Mouse (Mus musculus) spleen, postnatal 14 days (tissue): ENCODE results near the gene Nop16.

Experiments
- DNase-seq, 2 experiments: peaks; one replicate each; pipeline ENCODE4 v3.0.0; 2021 to 2022; ENCODE audit warnings: low spot score in 2 of 2

The Nop16 gene

GRCm38 (mm10) chr13:54596107-54596690 is 6.3 kb upstream of the Nop16 start:
- DNase-seq = no peak

GRCm38 (mm10) chr13:54593617-54594016 is 3.7 kb upstream of the Nop16 start:
- no peak for DNase-seq

- no peak for DNase-seq
These were observed 2.0 kb upstream of the Nop16 start for GRCm38 (mm10) chr13:54591776-54592356.

- no peak for DNase-seq
These were observed 385 bp downstream of the Nop16 start for GRCm38 (mm10) chr13:54589414-54589995.

- no peak for DNase-seq
These were observed 4.1 kb downstream of the Nop16 start for GRCm38 (mm10) chr13:54585831-54586230.

- DNase-seq = no peak
These were observed 7.0 kb downstream of the Nop16 start for GRCm38 (mm10) chr13:54582860-54583259.

GRCm38 (mm10) chr13:54582126-54582525 is 7.8 kb downstream of the Nop16 start:
- no peak for DNase-seq

DNA sequence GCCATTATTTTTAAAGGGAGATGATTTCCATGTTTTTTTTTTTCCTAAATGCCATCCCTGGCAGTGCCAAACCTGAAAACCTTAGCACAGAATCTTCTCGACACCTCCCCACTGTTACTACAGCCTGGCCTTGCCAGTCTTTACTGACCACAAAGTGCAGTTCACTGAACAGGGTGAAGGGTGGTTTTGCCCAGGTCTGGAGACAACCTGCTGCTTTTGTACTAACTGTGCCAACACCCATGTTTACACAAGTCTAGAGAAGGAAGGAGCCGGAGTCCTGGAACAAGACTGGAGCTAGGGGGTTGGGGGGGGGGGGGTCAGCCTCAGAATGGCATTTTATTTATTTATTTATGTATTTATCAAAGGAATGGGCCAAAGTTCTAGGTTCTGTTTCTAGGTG is 8.5 kb downstream of the Nop16 start:
- no peak for DNase-seq

GRCm38 (mm10) chr13:54577652-54578507 is 12.0 kb downstream of the Nop16 start:
- DNase-seq = peak in 1 of 2 experiments; percentile 43

GRCm38 (mm10) chr13:54575489-54575888 is 14.4 kb downstream of the Nop16 start:
- no peak for DNase-seq

DNA sequence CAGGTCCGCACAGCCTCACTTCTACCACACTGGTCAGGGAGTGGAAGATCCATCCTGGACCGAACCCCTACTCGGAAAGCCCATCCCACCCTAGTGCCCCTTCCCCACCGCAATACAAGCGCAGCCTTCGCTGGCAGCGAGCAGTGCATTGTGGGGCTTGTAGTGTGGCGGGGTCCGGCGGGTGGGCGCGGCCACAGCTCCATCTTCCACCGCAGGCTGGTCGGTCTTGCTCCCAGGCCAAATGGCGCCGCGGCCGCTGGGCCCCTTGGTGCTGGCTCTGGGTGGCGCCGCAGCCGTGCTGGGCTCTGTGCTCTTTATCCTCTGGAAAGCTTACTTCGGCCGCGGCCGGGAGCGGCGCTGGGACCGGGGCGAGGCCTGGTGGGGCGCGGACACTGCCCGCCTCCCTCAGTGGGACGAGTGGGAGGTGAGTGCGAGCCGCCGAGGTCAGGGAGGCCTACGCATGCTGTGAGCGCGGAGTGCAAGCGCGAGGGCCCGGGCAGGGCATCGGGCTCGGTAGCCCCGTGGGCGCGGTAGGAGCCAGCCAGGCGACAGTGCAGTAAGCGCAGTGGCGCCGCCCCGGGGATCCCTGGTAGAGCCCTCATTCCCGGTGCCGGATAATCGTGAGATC is 14.9 kb downstream of the Nop16 start, which contains the start of gene Arl10:
Arl10 (plus strand) TSS at position 162 of the 628 bp plus-strand sequence.
- peak; percentile 20 to 50 for DNase-seq

GRCm38 (mm10) chr13:54572621-54573020 is 17.3 kb downstream of the Nop16 start:
- DNase-seq = no peak

DNA sequence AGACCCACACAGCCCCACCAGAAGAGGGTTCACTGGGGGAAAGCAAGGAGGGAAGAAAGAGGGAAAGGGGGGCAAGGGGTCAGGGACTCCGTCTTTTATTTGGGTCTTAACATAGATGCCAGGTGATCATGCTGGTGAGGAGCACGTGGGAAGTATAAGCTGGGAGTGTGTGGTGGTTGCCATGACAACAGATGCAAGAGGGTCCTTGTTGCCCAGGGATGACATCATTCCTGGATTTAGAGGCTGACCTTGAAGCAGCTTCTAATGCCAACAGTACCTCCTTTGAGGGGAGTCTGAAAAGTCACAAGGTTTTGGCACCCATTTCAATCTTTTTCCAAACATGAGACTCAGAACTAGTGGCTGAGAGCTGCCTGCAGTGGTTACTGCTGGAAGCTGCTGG is 18.3 kb downstream of the Nop16 start:
- DNase-seq = no peak

DNA sequence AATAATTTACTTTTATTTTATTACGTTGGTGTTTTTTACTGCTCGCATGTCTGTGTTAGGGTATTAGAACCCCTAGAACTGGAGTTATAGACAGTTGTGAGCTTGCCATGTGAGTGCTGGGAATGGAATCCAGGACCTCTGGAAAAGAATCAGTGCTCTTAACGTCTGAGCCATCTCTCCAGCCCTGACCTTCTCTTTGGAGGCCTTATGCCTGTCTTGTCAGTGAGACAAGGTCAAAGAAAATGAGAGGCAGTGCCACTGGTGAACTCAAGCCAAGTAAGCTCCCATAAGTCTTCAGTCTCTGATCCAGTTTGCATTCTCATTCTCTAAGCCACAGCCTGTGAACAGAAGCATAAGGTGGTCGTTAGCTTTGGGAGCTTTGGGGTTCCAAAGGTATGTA is 19.2 kb downstream of the Nop16 start:
- no peak for DNase-seq

DNA sequence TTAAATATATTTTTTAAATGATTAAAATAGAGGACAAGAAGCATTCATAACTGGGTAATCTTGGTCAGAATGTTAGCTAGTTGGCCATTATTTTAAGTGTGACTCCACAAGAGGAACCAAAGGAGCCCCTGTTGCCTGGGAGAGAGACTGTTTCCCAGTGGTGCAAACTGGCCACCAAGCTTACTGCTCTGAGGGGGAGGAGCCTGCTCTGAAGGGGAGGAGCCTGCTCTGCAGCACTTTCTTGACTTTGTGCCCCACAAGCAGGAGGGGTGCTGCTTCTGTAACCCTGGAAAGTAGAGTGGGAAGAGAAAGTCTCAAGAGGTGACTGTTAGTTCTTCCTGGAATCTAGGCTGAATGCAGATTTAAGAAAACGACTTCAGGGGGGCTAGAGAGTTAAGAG is 20.6 kb downstream of the Nop16 start:
- no peak for DNase-seq

GRCm38 (mm10) chr13:54568380-54568779 is 21.5 kb downstream of the Nop16 start:
- DNase-seq = no peak

GRCm38 (mm10) chr13:54565594-54566345 is 24.1 kb downstream of the Nop16 start:
- DNase-seq = peak; percentile 12 to 19

- DNase-seq = peak; percentile 89 to 96
These were observed 24.7 kb downstream of the Nop16 start, which contains the start of gene 4833439L19Rik for GRCm38 (mm10) chr13:54565201-54565581. 4833439L19Rik (minus strand) TSS chr13:54565435.

- no peak for DNase-seq
These were observed 25.4 kb downstream of the Nop16 start for GRCm38 (mm10) chr13:54564232-54565200.

GRCm38 (mm10) chr13:54562562-54562961 is 27.3 kb downstream of the Nop16 start:
- no peak for DNase-seq
